In genomic region chr10:56941972-56942371, GRCm38 (mm10) we compare ENCODE assay signal across 11 mouse cellular contexts.
"Had no signal": no experiment of that assay in that cellular context is flagged by ENCODE, and none has a peak within 500 bp of the region (broad histone marks: within the 10 kb centered on the region; RNA-seq: fewer than 3 reads in every experiment).

No protein-coding gene starts in this region.

- H3K27me3 ChIP-seq: intestine, embryonic 15.5 days; liver, embryonic 13.5 days; stomach, embryonic 15.5 days had no signal

- H3K4me2 ChIP-seq: intestine, embryonic 15.5 days; liver, embryonic 13.5 days; midbrain, embryonic 11.5 days; stomach, embryonic 15.5 days had no signal

- H3K4me1 ChIP-seq: intestine, embryonic 15.5 days; liver, embryonic 13.5 days; stomach, embryonic 15.5 days had no signal

- DNase-seq: kidney, adult 18-20 months; kidney, postnatal 25 days; liver, embryonic 13.5 days; lung, adult 2 months; lung, postnatal 14 days; lung, postnatal 4 days; midbrain, embryonic 14.5 days; thymus, postnatal 25 days had no signal

- H3K4me3 ChIP-seq: intestine, embryonic 15.5 days; liver, embryonic 13.5 days; stomach, embryonic 15.5 days had no signal

- H3K9me3 ChIP-seq: intestine, embryonic 15.5 days; liver, embryonic 13.5 days; stomach, embryonic 15.5 days had no signal

- H3K27ac ChIP-seq: intestine, embryonic 15.5 days; liver, embryonic 13.5 days; stomach, embryonic 15.5 days had no signal

- ATAC-seq: intestine, embryonic 15.5 days had no signal

- H3K36me3 ChIP-seq: intestine, embryonic 15.5 days; liver, embryonic 13.5 days; stomach, embryonic 15.5 days had no signal

- H3K9ac ChIP-seq: intestine, embryonic 15.5 days; liver, embryonic 13.5 days; stomach, embryonic 15.5 days had no signal
